Mouse (Mus musculus): ENCODE measurements around the gene Stard13. TPM values are rescaled to one million over a fixed set of nuclear protein-coding genes. Genes with fewer than 3 reads are reported as not detected.

Stard13 gene
- total RNA-seq, 1 experiment = 6.8 TPM

DNA sequence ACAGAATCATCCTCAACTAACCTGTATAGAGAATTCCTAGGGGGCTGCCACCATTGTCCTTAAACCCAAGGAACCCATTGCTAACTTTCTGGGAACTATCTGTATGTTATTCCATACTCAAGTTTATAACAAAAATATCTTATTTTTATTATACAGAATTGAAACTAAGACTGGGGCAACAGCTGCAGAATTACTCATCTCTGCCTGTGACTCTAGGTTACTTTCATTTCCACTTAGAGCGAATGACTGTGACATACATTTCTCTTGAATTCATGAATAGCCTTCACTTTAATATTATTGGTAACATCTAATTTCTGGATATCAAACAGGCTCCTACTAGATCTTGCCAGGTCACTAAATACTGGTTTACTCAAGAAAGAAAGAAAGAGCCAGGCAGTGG lies 22.8 kb downstream of the Stard13 start:
- Histone ChIP-seq H3K27ac (ENCODE audit: insufficient read depth, low read depth, low read length, poor library complexity, severe bottlenecking) (no peak overlapping the region), H3K9me3 (ENCODE audit: control insufficient read depth, insufficient read depth, low read depth, low read length) (no peaks in the 10 kb centered on the region), H3K9ac (ENCODE audit: insufficient read depth, low read depth, low read length, poor library complexity, severe bottlenecking) (no peak overlapping the region), H3K4me1 (ENCODE audit: control insufficient read depth in 2 of 2, insufficient read depth in 2 of 2, low read length in 2 of 2, poor library complexity in 1 of 2) (no peaks in the 10 kb centered on the region), H3K4me3 (ENCODE audit: insufficient read depth in 1 of 2, low read depth in 1 of 2, low read length in 2 of 2, poor library complexity in 1 of 2, severe bottlenecking in 1 of 2) (no peak overlapping the region), H3K36me3 (ENCODE audit: control insufficient read depth, insufficient read depth, low read length, poor library complexity, severe bottlenecking) (no peaks in the 10 kb centered on the region)
- in situ Hi-C loops (cut with MboI; ENCODE audit: low sequenced_read_pairs in 2 of 2, unreplicated experiment in 2 of 2) = no loop called here
- TF ChIP-seq ZC3H11A (IDR thresholded peaks at IDR 0.05; ENCODE audit: borderline replicate concordance, low read depth, low read length) = no peak
- no peak for TF ChIP-seq MAFK (IDR thresholded peaks at IDR 0.05; ENCODE audit: insufficient read depth, low read depth, low read length)
- no peak for TF ChIP-seq ZNF384 (IDR thresholded peaks at IDR 0.05; ENCODE audit: low read depth, low read length)
- TF ChIP-seq HCFC1 (IDR thresholded peaks at IDR 0.05; ENCODE audit: borderline replicate concordance, insufficient read depth, low read length) = no peak
- no peak for TF ChIP-seq CHD2 (IDR thresholded peaks at IDR 0.05; ENCODE audit: low read depth, low read length)
- no peak for DNase-seq (ENCODE audit: low read depth, low spot score)

DNA sequence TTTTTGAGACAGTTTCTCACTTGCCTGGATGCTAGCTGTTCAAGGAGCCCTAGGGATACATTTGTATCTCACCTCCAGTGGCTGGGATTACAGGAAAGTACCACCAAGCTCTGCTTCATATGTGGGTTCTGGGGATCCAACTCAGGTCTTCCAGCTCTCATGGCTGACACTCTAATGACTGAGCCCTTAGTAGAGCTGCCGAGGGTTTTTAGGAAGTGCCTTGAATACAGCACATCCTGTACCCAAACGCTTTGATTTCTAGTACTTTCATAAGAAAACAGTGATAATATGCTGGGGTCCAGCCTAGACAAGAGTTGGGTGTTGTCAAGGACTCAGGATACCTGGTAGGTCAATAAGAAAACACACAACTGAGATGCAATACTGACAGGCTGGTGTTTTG lies 23.6 kb downstream of the Stard13 start:
- Histone ChIP-seq H3K9me3 (ENCODE audit: control insufficient read depth, insufficient read depth, low read depth, low read length) (no peaks in the 10 kb centered on the region), H3K4me3 (ENCODE audit: insufficient read depth in 1 of 2, low read depth in 1 of 2, low read length in 2 of 2, poor library complexity in 1 of 2, severe bottlenecking in 1 of 2) (no peak overlapping the region), H3K4me1 (ENCODE audit: control insufficient read depth in 2 of 2, insufficient read depth in 2 of 2, low read length in 2 of 2, poor library complexity in 1 of 2) (no peaks in the 10 kb centered on the region), H3K36me3 (ENCODE audit: control insufficient read depth, insufficient read depth, low read length, poor library complexity, severe bottlenecking) (no peaks in the 10 kb centered on the region), H3K27ac (ENCODE audit: insufficient read depth, low read depth, low read length, poor library complexity, severe bottlenecking) (no peak overlapping the region), H3K9ac (ENCODE audit: insufficient read depth, low read depth, low read length, poor library complexity, severe bottlenecking) (no peak overlapping the region)
- TF ChIP-seq ZNF384 (IDR thresholded peaks at IDR 0.05; ENCODE audit: low read depth, low read length) (no peak), MAFK (IDR thresholded peaks at IDR 0.05; ENCODE audit: insufficient read depth, low read depth, low read length) (no peak), CHD2 (IDR thresholded peaks at IDR 0.05; ENCODE audit: low read depth, low read length) (no peak)
- no peak for DNase-seq (ENCODE audit: low read depth, low spot score)
- in situ Hi-C loops (cut with MboI; ENCODE audit: low sequenced_read_pairs in 2 of 2, unreplicated experiment in 2 of 2) = no loop called here

DNA sequence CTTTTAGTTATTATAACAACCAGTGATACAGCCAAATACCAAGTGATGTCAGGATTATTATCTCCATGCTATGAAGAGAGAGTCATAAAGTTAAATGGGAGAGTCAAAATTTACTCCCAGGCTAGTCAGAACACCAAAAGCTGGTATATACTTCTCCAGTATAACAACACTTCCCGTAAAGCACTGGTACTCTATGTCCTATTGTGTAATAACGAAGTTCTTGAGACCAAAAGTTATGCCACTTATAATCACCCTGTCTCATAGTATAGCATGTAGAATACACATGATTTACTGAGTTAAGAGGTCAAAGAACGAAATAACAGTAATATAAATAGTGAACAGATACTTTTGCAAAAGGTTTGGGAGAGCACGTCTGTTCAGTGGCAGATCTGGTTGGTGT lies 28.6 kb downstream of the Stard13 start:
- no peak for DNase-seq (ENCODE audit: low read depth, low spot score)
- Histone ChIP-seq H3K27ac (ENCODE audit: insufficient read depth, low read depth, low read length, poor library complexity, severe bottlenecking) (no peak overlapping the region), H3K4me1 (ENCODE audit: control insufficient read depth in 2 of 2, insufficient read depth in 2 of 2, low read length in 2 of 2, poor library complexity in 1 of 2) (peaks cover 0 to 3% of the 10 kb centered on the region in 2 experiments; a peak in 1 of 4 replicates), H3K9ac (ENCODE audit: insufficient read depth, low read depth, low read length, poor library complexity, severe bottlenecking) (no peak overlapping the region), H3K36me3 (ENCODE audit: control insufficient read depth, insufficient read depth, low read length, poor library complexity, severe bottlenecking) (no peaks in the 10 kb centered on the region), H3K9me3 (ENCODE audit: control insufficient read depth, insufficient read depth, low read depth, low read length) (no peaks in the 10 kb centered on the region), H3K4me3 (ENCODE audit: insufficient read depth in 1 of 2, low read depth in 1 of 2, low read length in 2 of 2, poor library complexity in 1 of 2, severe bottlenecking in 1 of 2) (no peak overlapping the region)
- no peak for TF ChIP-seq ZNF384 (IDR thresholded peaks at IDR 0.05; ENCODE audit: low read depth, low read length)
- TF ChIP-seq CHD2 (IDR thresholded peaks at IDR 0.05; ENCODE audit: low read depth, low read length) = no peak
- TF ChIP-seq MAFK (IDR thresholded peaks at IDR 0.05; ENCODE audit: insufficient read depth, low read depth, low read length) = no peak
- TF ChIP-seq HCFC1 (IDR thresholded peaks at IDR 0.05; ENCODE audit: borderline replicate concordance, insufficient read depth, low read length) = no peak
- TF ChIP-seq ZC3H11A (IDR thresholded peaks at IDR 0.05; ENCODE audit: borderline replicate concordance, low read depth, low read length) = no peak
- in situ Hi-C loops (cut with MboI; ENCODE audit: low sequenced_read_pairs in 2 of 2, unreplicated experiment in 2 of 2) = no loop called here

DNA sequence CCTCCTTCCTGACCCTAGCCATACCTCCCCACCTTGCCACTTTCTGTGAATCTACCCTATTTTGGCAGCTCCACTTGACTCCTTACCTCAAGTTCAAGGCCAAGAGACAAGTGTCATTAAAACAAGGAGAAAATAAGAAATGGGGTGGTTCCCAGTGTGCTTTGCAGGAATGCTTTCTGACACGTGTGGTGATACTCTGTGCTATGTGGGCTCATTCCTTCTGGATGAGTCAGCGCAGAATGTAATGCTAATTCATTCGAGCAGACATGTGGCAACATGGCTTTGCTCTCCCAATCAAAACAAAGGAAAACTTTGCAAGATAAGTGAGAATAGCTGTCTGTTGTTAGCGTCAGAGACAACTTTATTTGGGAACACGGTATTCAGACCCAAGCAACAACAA lies 30.7 kb downstream of the Stard13 start:
- 0 out of 2 replicates have a peak, but pooled peaks have one; percentile 22 for TF ChIP-seq MAFK (IDR thresholded peaks at IDR 0.05; ENCODE audit: insufficient read depth, low read depth, low read length)
- no peak for TF ChIP-seq ZNF384 (IDR thresholded peaks at IDR 0.05; ENCODE audit: low read depth, low read length)
- TF ChIP-seq ZC3H11A (IDR thresholded peaks at IDR 0.05; ENCODE audit: borderline replicate concordance, low read depth, low read length) = no peak

DNA sequence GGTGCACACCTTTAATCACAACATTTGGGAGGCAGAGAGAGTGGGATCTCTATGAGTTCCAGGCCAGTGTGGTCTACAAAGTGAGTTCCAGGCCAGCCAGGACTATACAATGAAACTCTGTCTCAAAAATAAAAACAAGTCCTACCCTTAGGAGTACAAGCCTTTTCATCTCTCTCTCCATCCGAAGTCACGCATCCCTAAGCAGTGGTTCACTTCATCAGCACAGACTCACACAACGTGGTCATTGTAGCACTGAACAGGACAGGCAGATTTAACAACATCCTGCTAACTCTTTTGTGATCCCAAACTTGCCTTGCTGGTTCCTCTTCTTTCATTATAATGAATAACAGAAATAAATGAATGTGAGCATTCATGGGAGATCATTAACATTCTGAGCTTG lies 32.4 kb downstream of the Stard13 start:
- in situ Hi-C loops (cut with MboI; ENCODE audit: low sequenced_read_pairs in 2 of 2, unreplicated experiment in 2 of 2) = no loop called here
- Histone ChIP-seq H3K4me1 (ENCODE audit: control insufficient read depth in 2 of 2, insufficient read depth in 2 of 2, low read length in 2 of 2, poor library complexity in 1 of 2) (peaks cover 0 to 3% of the 10 kb centered on the region in 2 experiments; a peak in 1 of 4 replicates), H3K4me3 (ENCODE audit: insufficient read depth in 1 of 2, low read depth in 1 of 2, low read length in 2 of 2, poor library complexity in 1 of 2, severe bottlenecking in 1 of 2) (no peak overlapping the region), H3K27ac (ENCODE audit: insufficient read depth, low read depth, low read length, poor library complexity, severe bottlenecking) (no peak overlapping the region), H3K9ac (ENCODE audit: insufficient read depth, low read depth, low read length, poor library complexity, severe bottlenecking) (no peak overlapping the region), H3K36me3 (ENCODE audit: control insufficient read depth, insufficient read depth, low read length, poor library complexity, severe bottlenecking) (no peaks in the 10 kb centered on the region), H3K9me3 (ENCODE audit: control insufficient read depth, insufficient read depth, low read depth, low read length) (no peaks in the 10 kb centered on the region)
- DNase-seq (ENCODE audit: low read depth, low spot score) = no peak
- TF ChIP-seq ZNF384 (IDR thresholded peaks at IDR 0.05; ENCODE audit: low read depth, low read length) (no peak), HCFC1 (IDR thresholded peaks at IDR 0.05; ENCODE audit: borderline replicate concordance, insufficient read depth, low read length) (no peak), CHD2 (IDR thresholded peaks at IDR 0.05; ENCODE audit: low read depth, low read length) (no peak), MAFK (IDR thresholded peaks at IDR 0.05; ENCODE audit: insufficient read depth, low read depth, low read length) (no peak), ZC3H11A (IDR thresholded peaks at IDR 0.05; ENCODE audit: borderline replicate concordance, low read depth, low read length) (no peak)

More for the DNA sequence above, 30.7 kb downstream of the Stard13 start:
- no peak for DNase-seq (ENCODE audit: low read depth, low spot score)
- Histone ChIP-seq H3K4me3 (ENCODE audit: insufficient read depth in 1 of 2, low read depth in 1 of 2, low read length in 2 of 2, poor library complexity in 1 of 2, severe bottlenecking in 1 of 2) (no peak overlapping the region), H3K9me3 (ENCODE audit: control insufficient read depth, insufficient read depth, low read depth, low read length) (no peaks in the 10 kb centered on the region), H3K9ac (ENCODE audit: insufficient read depth, low read depth, low read length, poor library complexity, severe bottlenecking) (no peak overlapping the region), H3K4me1 (ENCODE audit: control insufficient read depth in 2 of 2, insufficient read depth in 2 of 2, low read length in 2 of 2, poor library complexity in 1 of 2) (peaks cover 0 to 3% of the 10 kb centered on the region in 2 experiments; a peak in 1 of 4 replicates), H3K27ac (ENCODE audit: insufficient read depth, low read depth, low read length, poor library complexity, severe bottlenecking) (no peak overlapping the region), H3K36me3 (ENCODE audit: control insufficient read depth, insufficient read depth, low read length, poor library complexity, severe bottlenecking) (no peaks in the 10 kb centered on the region)
- in situ Hi-C loops (cut with MboI; ENCODE audit: low sequenced_read_pairs in 2 of 2, unreplicated experiment in 2 of 2) = no loop called here

All from ES-E14 (cell line).